Mouse (Mus musculus) lung, postnatal 0 days (tissue): ENCODE results near the gene Slc39a7.

Experiments
- CTCF ChIP-seq: IDR thresholded peaks from 2 replicates; pipeline ENCODE4 v1.5.1; 2016; ENCODE audit warnings: antibody characterized with exemption, mild to moderate bottlenecking
- EP300 ChIP-seq: IDR thresholded peaks from 2 replicates; pipeline ENCODE4 v1.6.1; 2016; ENCODE audit warnings: antibody characterized with exemption, mild to moderate bottlenecking, control low read depth

DNA sequence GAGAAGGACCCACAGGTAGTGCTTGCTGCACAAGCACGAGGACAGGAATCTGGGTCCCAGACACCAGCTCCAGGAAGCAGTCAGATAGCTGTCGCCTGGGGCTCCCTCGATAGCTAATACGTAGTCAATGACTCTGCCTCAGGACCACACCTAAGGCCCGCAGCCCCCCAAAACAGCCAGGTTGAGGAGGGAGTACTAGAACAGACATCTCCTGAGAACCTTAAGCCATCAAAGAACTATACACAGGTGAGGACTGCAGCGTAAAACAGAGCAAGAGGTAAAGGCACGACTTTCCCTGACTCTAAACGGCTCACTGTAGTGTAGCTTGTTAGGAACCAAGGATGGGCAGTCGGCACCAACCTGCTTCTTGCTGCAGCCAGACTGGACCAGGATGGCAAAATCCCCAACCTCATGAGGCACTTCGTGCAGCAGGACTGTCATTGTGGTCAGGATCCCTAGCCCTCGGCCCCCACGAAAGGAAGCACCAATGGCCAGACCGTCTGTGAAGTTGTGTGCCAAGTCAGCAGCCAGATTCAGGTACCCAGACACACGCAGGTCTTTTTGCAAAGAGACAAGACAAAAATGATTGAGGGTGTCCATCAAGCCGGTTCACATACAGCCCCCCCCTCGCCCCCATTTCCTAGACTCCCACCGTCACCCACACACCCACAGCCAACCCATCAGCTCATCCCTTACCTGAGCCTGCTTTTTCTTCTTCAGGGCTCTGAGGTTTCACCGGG is 2.2 kb downstream of the Slc39a7 start:
- TF ChIP-seq EP300, result no peak
- TF ChIP-seq CTCF, result no peak
